Mouse (Mus musculus) kidney, adult 2 months (tissue): Measurements from ENCODE around the gene Ulk4.

Experiments used
- CTCF ChIP-seq: fragments of 200-500 bp; conservative IDR thresholded peaks from 2 replicates; pipeline ENCODE4 v1.5.1; 2011; ENCODE audit warnings: low read depth, mild to moderate bottlenecking, control low read depth, low read length, moderate library complexity, mixed read lengths; ENCODE audit not compliant: insufficient read depth, insufficient read length
- POLR2A ChIP-seq: fragments of 200-500 bp; IDR thresholded peaks from one replicate; pipeline ENCODE4 v1.6.1; 2011; ENCODE audit warnings: low read depth, low read length, control low read depth

DNA sequence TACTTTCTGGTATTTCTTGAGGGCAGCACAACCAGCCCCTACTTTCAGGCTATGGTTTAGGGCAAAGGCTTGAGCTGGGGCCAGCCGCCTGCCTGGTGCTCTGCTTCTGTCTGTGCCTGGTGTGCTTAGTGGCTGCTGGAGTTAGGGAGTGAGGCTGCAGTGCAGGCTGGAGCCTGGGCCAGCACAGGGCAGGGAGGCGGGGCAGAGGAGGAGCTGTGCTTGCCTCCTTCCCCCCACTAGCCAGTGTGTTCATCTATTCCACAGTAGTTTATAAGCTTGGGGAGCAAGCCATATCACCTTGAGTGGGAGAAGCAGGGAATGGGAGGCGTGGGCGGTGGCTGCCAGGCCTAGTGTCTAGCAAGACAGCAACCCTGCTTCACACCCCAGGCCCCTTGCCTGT lies 313.9 kb downstream of the Ulk4 start:
- no peak for TF ChIP-seq CTCF
- TF ChIP-seq POLR2A = no peak
